11 mouse cellular contexts compared by ENCODE assay signal in genomic region chr17:85091762-85092161, GRCm38 (mm10). TPM values are rescaled to one million over a fixed set of nuclear protein-coding genes. Genes with fewer than 3 reads are reported as not detected.
A peak's percentile ranks its signal among the peaks of the same experiment; 100 is the strongest.
DNase-seq lines count a peak whose midpoint lies in the region; ATAC-seq and TF ChIP-seq lines count a peak whose summit lies in the region.
"Had no signal": no experiment of that assay in that cellular context is flagged by ENCODE, and none has a peak within 500 bp of the region (broad histone marks: within the 10 kb centered on the region; RNA-seq: fewer than 3 reads in every experiment).

No protein-coding gene starts in this region.

- no peaks in the 10 kb centered on the region for H3K79me2 ChIP-seq in CH12.LX (replicated peaks; ENCODE audit: control insufficient read depth, extremely low read depth, insufficient read depth, poor library complexity, severe bottlenecking)

- no peak for TF ChIP-seq CTCF in CH12.LX (conservative IDR thresholded peaks at IDR 0.05 in 1 of 2, IDR thresholded peaks at IDR 0.05 in 1 of 2; ENCODE audit: low read depth in 2 of 2, low read length in 2 of 2)

- TF ChIP-seq EP300 in CH12.LX (IDR thresholded peaks at IDR 0.05; ENCODE audit: low read length), result peak; percentile 66; the same call in 1 of the 2 replicates

- in situ Hi-C loops in CH12.LX (cut with MboI; ENCODE audit: low pct_ligation_motif_present, low pct_unique_long_range_greater_than_20kb, low sequenced_read_pairs), result no loop called here

- DNase-seq in heart, adult 9 months (ENCODE audit: low spot score in 2 of 2), result no peak
- DNase-seq in CH12.LX (ENCODE audit: extremely low read depth), result peak; percentile 40
- no peak for DNase-seq in liver, embryonic 13.5 days
- DNase-seq in frontal cortex, adult 2 months (ENCODE audit: extremely low spot score in 1 of 2, low spot score in 1 of 2), result no peak
- no peak for DNase-seq in gastrocnemius, adult 8-10 months (ENCODE audit: low spot score in 2 of 2)
- DNase-seq: adrenal gland, adult 2 months; lung, postnatal 4 days had no signal

- no peak overlapping the region for H3K9ac ChIP-seq in heart, embryonic 14.5 days (ENCODE audit: low read length)
- H3K9ac ChIP-seq in CH12.LX (ENCODE audit: insufficient read depth, low read depth), result no peak overlapping the region
- no peak overlapping the region for H3K9ac ChIP-seq in forebrain, embryonic 15.5 days (replicated peaks)
- H3K9ac ChIP-seq in liver, embryonic 13.5 days, result 0 out of 2 replicates have a peak overlapping the region, but pooled peaks have one; percentile 87

- H3K36me3 ChIP-seq in heart, embryonic 14.5 days (ENCODE audit: control insufficient read depth, insufficient read depth, low read length), result no peaks in the 10 kb centered on the region
- peaks cover 2 to 6% of the 10 kb centered on the region in 2 experiments for H3K36me3 ChIP-seq in CH12.LX (replicated peaks in 1 of 2; ENCODE audit: control insufficient read depth in 1 of 2, insufficient read depth in 1 of 2, low read length in 1 of 2)
- H3K36me3 ChIP-seq in forebrain, embryonic 15.5 days, result no peaks in the 10 kb centered on the region
- no peaks in the 10 kb centered on the region for H3K36me3 ChIP-seq in liver, embryonic 13.5 days

- H3K9me3 ChIP-seq in heart, embryonic 14.5 days (ENCODE audit: control insufficient read depth, low read length), result no peaks in the 10 kb centered on the region
- no peaks in the 10 kb centered on the region for H3K9me3 ChIP-seq in CH12.LX (replicated peaks; ENCODE audit: low read length)
- H3K9me3 ChIP-seq in forebrain, embryonic 15.5 days, result no peaks in the 10 kb centered on the region
- no peaks in the 10 kb centered on the region for H3K9me3 ChIP-seq in liver, embryonic 13.5 days (replicated peaks)

- peak overlapping the region in 1 of 2 experiments; percentile 69; a peak in 1 of 4 replicates for H3K4me3 ChIP-seq in heart, embryonic 14.5 days (ENCODE audit: control insufficient read depth in 1 of 2, insufficient read depth in 1 of 2, low read depth in 1 of 2, low read length in 2 of 2)
- H3K4me3 ChIP-seq in CH12.LX (replicated peaks in 1 of 3; ENCODE audit: low read depth in 2 of 3, low read length in 2 of 3, poor library complexity in 1 of 3), result peak overlapping the region in 1 of 3 experiments; percentile 97
- peak overlapping the region; percentile 100; the same call in 1 of the 2 replicates for H3K4me3 ChIP-seq in forebrain, embryonic 15.5 days
- H3K4me3 ChIP-seq in liver, embryonic 13.5 days (replicated peaks), result peak overlapping the region; percentile 94; the same call in 1 of the 2 replicates

- TF ChIP-seq RAD21 in CH12.LX (IDR thresholded peaks at IDR 0.05; ENCODE audit: low read depth, low read length), result no peak

- 88% methylated on average over 6 of the region's 6 CpGs for WGBS in heart, embryonic 14.5 days
- WGBS in forebrain, embryonic 15.5 days, result 92% methylated on average over 6 of the region's 6 CpGs
- WGBS in liver, embryonic 13.5 days (ENCODE audit: insufficient replicate concordance), result 83% methylated on average over 6 of the region's 6 CpGs

- no peak for TF ChIP-seq POLR2A in CH12.LX (IDR thresholded peaks at IDR 0.05; ENCODE audit: low read depth, low read length)

- H3K27me3 ChIP-seq in heart, embryonic 14.5 days (ENCODE audit: control insufficient read depth, insufficient read depth, low read length), result no peaks in the 10 kb centered on the region
- H3K27me3 ChIP-seq in CH12.LX (replicated peaks), result no peaks in the 10 kb centered on the region
- no peaks in the 10 kb centered on the region for H3K27me3 ChIP-seq in forebrain, embryonic 15.5 days
- no peaks in the 10 kb centered on the region for H3K27me3 ChIP-seq in liver, embryonic 13.5 days

- dilution Hi-C loops in CH12.LX (cut with MboI; ENCODE audit: extremely low pct_ligation_motif_present, extremely low pct_unique_long_range_greater_than_20kb, low sequenced_read_pairs), result no loop called here

- peak overlapping the region; percentile 96 for H3K4me2 ChIP-seq in heart, embryonic 14.5 days (ENCODE audit: low read length)
- H3K4me2 ChIP-seq in CH12.LX (ENCODE audit: insufficient read depth, low read depth, poor library complexity, severe bottlenecking), result peak overlapping the region; percentile 93
- H3K4me2 ChIP-seq in forebrain, embryonic 15.5 days (replicated peaks), result no peak overlapping the region
- H3K4me2 ChIP-seq in liver, embryonic 13.5 days, result peak overlapping the region; percentile 93

- ATAC-seq in heart, embryonic 14.5 days (ENCODE audit: insufficient number of reproducible peaks, insufficient read depth, low FRiP score, low read depth), result no peak
- ATAC-seq in forebrain, embryonic 15.5 days (replicated peaks), result no peak
- ATAC-seq in liver, embryonic 13.5 days (ENCODE audit: low read depth), result no peak
- no peak for ATAC-seq in frontal cortex, adult (ENCODE audit: low TSS enrichment)

- H3K4me1 ChIP-seq in heart, embryonic 14.5 days (ENCODE audit: control insufficient read depth in 2 of 2, insufficient read depth in 2 of 2, low read length in 2 of 2), result peaks cover 7 to 21% of the 10 kb centered on the region in 2 experiments
- H3K4me1 ChIP-seq in CH12.LX (ENCODE audit: control insufficient read depth in 1 of 2, insufficient read depth in 2 of 2), result peaks cover 12 to 44% of the 10 kb centered on the region in 2 experiments
- peaks cover 24% of the 10 kb centered on the region for H3K4me1 ChIP-seq in forebrain, embryonic 15.5 days
- H3K4me1 ChIP-seq in liver, embryonic 13.5 days (replicated peaks), result peaks cover 32% of the 10 kb centered on the region

- H3K27ac ChIP-seq in heart, embryonic 14.5 days (replicated peaks in 1 of 2; ENCODE audit: control insufficient read depth in 1 of 2, insufficient read depth in 1 of 2, low read depth in 2 of 2, low read length in 2 of 2), result no peak overlapping the region
- H3K27ac ChIP-seq in CH12.LX (ENCODE audit: insufficient read depth, low read depth), result no peak overlapping the region
- H3K27ac ChIP-seq in forebrain, embryonic 15.5 days (replicated peaks), result no peak overlapping the region
- H3K27ac ChIP-seq in liver, embryonic 13.5 days, result no peak overlapping the region
- H3K27ac ChIP-seq: layer of hippocampus, adult 2 months had no signal

TF ChIP-seq in CH12.LX, 34 proteins besides CTCF, POLR2A, EP300 and RAD21:
- peak; percentile 61 for TF ChIP-seq IRF4 (IDR thresholded peaks at IDR 0.05; ENCODE audit: low read depth, low read length)
- TF ChIP-seq JUN (IDR thresholded peaks at IDR 0.05; ENCODE audit: insufficient read depth, low read depth, low read length), result no peak
- no peak for TF ChIP-seq POLR2AphosphoS2 (IDR thresholded peaks at IDR 0.05; ENCODE audit: low read depth, low read length)

RNA-seq across cellular contexts. Expression of gene Camkmt, which starts 1.4 kb away (rescaled TPM):
- polyA plus RNA-seq in heart, embryonic 14.5 days (2014; fragmentation: Nextera tagmentation; extraction: Ambion mirVana), result 6.3 and 8.2 TPM in 2 replicates
- 1.5 and 1.6 TPM in 2 replicates for total RNA-seq in CH12.LX (2012; rRNA removed)
- total RNA-seq in CH12.LX (2014; rRNA removed), result 1.7 and 1.8 TPM in 2 replicates
- 3.5 and 4.4 TPM in 2 replicates for polyA plus RNA-seq in CH12.LX (2012; ENCODE audit: insufficient read length, low read depth)
- polyA plus RNA-seq in forebrain, embryonic 15.5 days (2015; fragmentation: Nextera tagmentation; extraction: Ambion mirVana), result 19.3 TPM in 2 replicates
- 3.9 and 5.0 TPM in 2 replicates for polyA plus RNA-seq in liver, embryonic 13.5 days (2015; fragmentation: Nextera tagmentation; extraction: Ambion mirVana)
- 6.2 and 6.6 TPM in 2 replicates for polyA plus RNA-seq in frontal cortex, adult 2 months (2012; rRNA removed)
- 1 to 10 TPM in 3 of 4 experiments, under 1 TPM in 1; 0.56 to 1.4 (median 1.1) TPM for total RNA-seq in gastrocnemius, adult 8-10 months (2022)

RNA-seq across cellular contexts. Expression of gene Prepl, which starts 1.7 kb away (rescaled TPM):
- polyA plus RNA-seq in heart, embryonic 14.5 days (2014; fragmentation: Nextera tagmentation; extraction: Ambion mirVana), result 31.5 and 33.1 TPM in 2 replicates
- 8.4 and 8.5 TPM in 2 replicates for total RNA-seq in CH12.LX (2012; rRNA removed)
- 6.0 and 7.0 TPM in 2 replicates for total RNA-seq in CH12.LX (2014; rRNA removed)
- 21.0 and 22.9 TPM in 2 replicates for polyA plus RNA-seq in CH12.LX (2012; ENCODE audit: insufficient read length, low read depth)
- 56.1 and 62.0 TPM in 2 replicates for polyA plus RNA-seq in forebrain, embryonic 15.5 days (2015; fragmentation: Nextera tagmentation; extraction: Ambion mirVana)
- 8.2 and 10.1 TPM in 2 replicates for polyA plus RNA-seq in liver, embryonic 13.5 days (2015; fragmentation: Nextera tagmentation; extraction: Ambion mirVana)
- 186 and 223 TPM in 2 replicates for polyA plus RNA-seq in frontal cortex, adult 2 months (2012; rRNA removed)
- 10 to 100 TPM; 15.6 to 21.0 (median 17.9) TPM for total RNA-seq in gastrocnemius, adult 8-10 months (2022)
